Mouse (Mus musculus): ENCODE results near the gene Zfp874a.
"Not testable (repeated sequence)": the region's sequence is repeated elsewhere in the genome, so short reads cannot be mapped to it uniquely, and the experiment has no call there.

The Zfp874a gene

DNA sequence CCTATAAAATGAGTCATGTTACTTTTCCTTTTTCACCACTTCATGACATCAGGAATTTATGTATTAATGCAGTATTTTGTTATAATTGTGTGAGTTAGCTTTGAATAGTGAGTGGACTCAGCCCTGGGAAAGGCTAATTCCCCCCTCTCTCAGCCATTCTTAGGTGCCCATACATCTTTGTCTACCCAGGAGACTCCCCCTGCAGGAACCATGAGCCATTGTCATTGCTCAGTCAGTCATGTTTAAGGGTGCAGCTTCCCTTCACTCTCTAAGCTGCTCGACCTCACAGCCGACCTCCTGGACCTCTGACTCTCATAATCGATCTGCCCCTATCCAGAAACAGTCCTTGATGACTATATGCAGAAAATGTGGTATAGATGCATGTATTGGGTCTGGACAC, 75.2 kb downstream of the Zfp874a start:
- not testable (repeated sequence) for DNase-seq (ENCODE audit: low read depth, low spot score)

- DNase-seq (ENCODE audit: low read depth, low spot score), result peak; percentile 64
These were observed 76.1 kb downstream of the Zfp874a start, which contains the start of the genes Gm28041 and Zfp456 for GRCm38 (mm10) chr13:67375050-67375911. Gm28041 (minus strand) TSS chr13:67375733. Zfp456 (minus strand) TSS chr13:67375810.
